Mouse (Mus musculus) intestine, embryonic 15.5 days (tissue): ENCODE results near the gene Cfap65. TPM values are rescaled to one million over a fixed set of nuclear protein-coding genes. Genes with fewer than 3 reads are reported as not detected.

Source experiments
- ATAC-seq: fragments of 200-750 bp; cut with Nextera tagmentation; 2 replicates; pipeline ENCODE4 v1.8.0; 2017; ENCODE audit warnings: moderate TSS enrichment, moderate library complexity
- H3K27ac ChIP-seq: fragments of 300-500 bp; sonication (generic); 2 replicates; pipeline ENCODE4 v1.5.1; 2015; ENCODE audit warnings: mild to moderate bottlenecking, inconsistent platforms
- H3K27me3 ChIP-seq: fragments of 300-500 bp; sonication (generic); replicated peaks from 2 replicates; pipeline ENCODE4 v1.6.1; 2015; ENCODE audit warnings: inconsistent platforms
- H3K36me3 ChIP-seq: fragments of 300-500 bp; sonication (generic); 2 replicates; pipeline ENCODE4 v1.6.1; 2015; ENCODE audit warnings: inconsistent platforms
- H3K4me1 ChIP-seq: fragments of 300-500 bp; sonication (generic); replicated peaks from 2 replicates; pipeline ENCODE4 v1.6.1; 2015; ENCODE audit warnings: inconsistent platforms
- H3K4me2 ChIP-seq: fragments of 300-500 bp; sonication (generic); replicated peaks from 2 replicates; pipeline ENCODE4 v1.6.1; 2015; ENCODE audit warnings: mild to moderate bottlenecking, inconsistent platforms
- H3K4me3 ChIP-seq: fragments of 300-500 bp; sonication (generic); replicated peaks from 2 replicates; pipeline ENCODE4 v1.5.1; 2015; ENCODE audit warnings: inconsistent platforms
- H3K9ac ChIP-seq: fragments of 300-500 bp; sonication (generic); 2 replicates; pipeline ENCODE4 v1.6.1; 2015; ENCODE audit warnings: inconsistent platforms
- H3K9me3 ChIP-seq: fragments of 300-500 bp; sonication (generic); 2 replicates; pipeline ENCODE4 v1.6.1; 2016; ENCODE audit warnings: inconsistent platforms
- WGBS: fragments of 180-500 bp; shearing (Covaris S2); methylation state at CpG from one replicate; pipeline ENCODE4 v1.1.7; 2015; 5-methylcytosine and 5-hydroxymethylcytosine counted together
- polyA plus RNA-seq: library from polyadenylated mRNA; unstranded; fragments of >200 nt; fragmentation: Nextera tagmentation; extraction: Ambion mirVana; gene quantifications from 2 replicates; pipeline ENCODE4 v1.2.1, GENCODE M21; 2015

Cfap65 gene
- polyA plus RNA-seq, 1 experiment from 2014 or later = 0.19 TPM

DNA sequence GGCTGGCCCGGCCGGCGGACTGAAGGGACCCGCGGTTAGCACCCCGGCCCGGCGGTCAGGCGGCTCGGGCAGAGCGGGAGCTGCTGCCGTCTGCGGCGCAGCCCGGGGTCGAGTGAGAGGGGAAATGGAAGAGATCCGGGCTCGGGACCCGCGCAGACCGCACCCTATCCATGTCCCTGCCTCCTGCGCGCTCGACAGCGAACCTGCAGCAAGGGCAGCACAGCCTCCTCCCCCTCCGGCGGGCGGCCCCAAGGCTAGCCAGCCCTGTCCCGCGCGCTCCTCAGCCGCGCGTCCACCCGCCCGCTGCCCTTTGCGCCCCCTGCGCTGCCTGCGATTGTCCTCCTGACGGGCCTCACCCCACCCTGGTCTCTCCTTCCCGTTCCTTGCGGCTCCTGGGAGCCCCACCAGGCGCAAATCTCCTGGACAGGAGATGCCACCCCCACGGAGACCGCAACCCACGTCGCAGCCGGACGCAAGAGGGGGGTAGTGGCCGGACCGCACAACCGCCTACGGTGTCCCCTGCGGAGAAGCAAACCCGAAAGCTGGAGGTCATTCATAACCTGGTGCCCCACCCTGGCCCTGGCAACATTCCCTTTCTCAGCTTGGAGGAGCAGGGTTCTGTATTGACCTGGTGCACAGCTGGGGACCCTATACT is 16.3 kb upstream of the Cfap65 start, which contains the start of gene Ihh:
Gene Ihh, minus strand, starts transcription at position 117 of the 655 bp plus-strand sequence.
- Histone ChIP-seq H3K4me2 (peak within 1 kb of the TSS; percentile 74), H3K27ac (peak within 1 kb of the TSS; percentile 83), H3K9ac (peak within 1 kb of the TSS; percentile 66), H3K36me3 (no peaks in the 10 kb centered on the region), H3K9me3 (no peaks in the 10 kb centered on the region), H3K27me3 (peaks cover 66% of the 10 kb centered on the region), H3K4me1 (peaks cover 24% of the 10 kb centered on the region), H3K4me3 (peak within 1 kb of the TSS; percentile 54)
- peak; percentile 91 for ATAC-seq
- under 1% methylated on average over 45 of the region's 55 CpGs for WGBS

DNA sequence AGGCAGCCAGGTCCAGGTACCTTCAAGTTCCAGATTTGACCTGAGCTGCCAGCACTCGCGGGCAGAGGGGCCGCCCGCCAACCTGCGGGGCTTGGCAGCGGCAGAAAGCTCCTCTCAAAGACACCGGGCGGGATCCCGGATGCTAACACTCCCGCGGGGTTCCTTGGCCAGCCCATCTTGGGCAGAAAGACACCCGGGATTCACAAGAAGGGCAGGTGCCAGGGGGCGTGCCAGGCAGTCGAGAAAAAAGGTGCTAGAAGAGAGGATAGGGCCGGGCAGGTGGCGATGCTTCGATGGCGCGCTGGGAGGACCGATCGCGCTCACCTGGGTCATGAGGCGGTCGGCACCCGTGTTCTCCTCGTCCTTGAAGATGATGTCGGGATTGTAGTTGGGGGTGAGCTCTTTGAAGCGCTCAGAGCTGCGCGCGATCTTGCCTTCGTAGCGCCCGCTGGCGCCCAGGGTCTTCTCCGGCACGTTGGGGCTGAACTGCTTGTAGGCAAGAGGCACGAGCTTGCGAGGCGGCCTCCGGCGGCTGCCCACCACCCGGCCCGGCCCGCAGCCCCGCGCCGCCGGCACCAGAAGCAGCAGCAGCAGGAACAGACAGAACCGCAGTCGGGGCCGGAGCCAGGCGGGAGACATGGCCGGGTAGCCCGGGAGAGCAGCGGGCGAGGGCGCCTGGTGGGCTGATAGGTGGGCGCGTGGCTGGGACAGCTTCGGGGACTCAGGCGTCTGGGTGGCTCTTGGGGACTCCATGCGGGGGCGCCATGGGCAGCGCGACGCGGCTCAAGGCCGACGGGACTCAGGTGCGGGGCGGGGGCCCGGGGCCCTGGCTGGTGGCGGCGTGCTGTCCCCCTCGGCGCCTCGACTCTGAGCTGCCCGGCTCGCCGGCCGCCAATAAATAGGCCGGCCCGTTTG is 15.4 kb upstream of the Cfap65 start:
- H3K4me2 ChIP-seq = peak overlapping the region; percentile 74
- 0 out of 2 replicates have a peak, but pooled peaks cover under 1% of the 10 kb centered on the region for H3K36me3 ChIP-seq
- WGBS = 1% methylated on average over 84 of the region's 84 CpGs
- peak overlapping the region; percentile 66 for H3K9ac ChIP-seq
- H3K27ac ChIP-seq = peak overlapping the region; percentile 83
- H3K4me1 ChIP-seq = peaks cover 24% of the 10 kb centered on the region
- H3K27me3 ChIP-seq = peaks cover 71% of the 10 kb centered on the region
- no peaks in the 10 kb centered on the region for H3K9me3 ChIP-seq
- ATAC-seq = peak; percentile 32
- H3K4me3 ChIP-seq = peak overlapping the region; percentile 54

DNA sequence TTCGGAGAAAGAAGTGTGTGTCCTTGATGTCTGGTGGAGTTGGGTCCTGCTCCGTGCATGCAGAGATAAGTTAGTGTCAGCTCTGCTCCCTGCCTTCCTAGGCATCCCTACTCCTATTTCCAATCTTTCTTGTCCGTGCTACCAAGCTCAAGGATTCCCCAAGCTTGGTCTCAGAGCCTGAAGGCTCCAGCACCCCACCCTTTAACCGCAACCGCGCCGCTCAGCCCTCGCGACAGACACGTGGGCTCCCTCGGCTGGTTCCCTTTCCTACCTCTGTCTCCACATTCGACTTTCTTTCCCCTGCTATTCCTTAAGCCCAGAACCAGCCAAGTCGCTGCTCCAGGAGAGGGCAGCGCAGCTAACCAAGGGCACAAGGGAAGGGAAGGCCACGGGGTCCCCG is 14.7 kb upstream of the Cfap65 start:
- H3K9me3 ChIP-seq = no peaks in the 10 kb centered on the region
- H3K27ac ChIP-seq = peak overlapping the region; percentile 83
- H3K36me3 ChIP-seq = 0 out of 2 replicates have a peak, but pooled peaks cover 3% of the 10 kb centered on the region
- ATAC-seq = no peak
- peak overlapping the region; percentile 66 for H3K9ac ChIP-seq
- WGBS = 1% methylated on average over 16 of the region's 16 CpGs
- peak overlapping the region; percentile 74 for H3K4me2 ChIP-seq
- peak overlapping the region; percentile 54 for H3K4me3 ChIP-seq
- H3K27me3 ChIP-seq = peaks cover 71% of the 10 kb centered on the region
- H3K4me1 ChIP-seq = peaks cover 24% of the 10 kb centered on the region

DNA sequence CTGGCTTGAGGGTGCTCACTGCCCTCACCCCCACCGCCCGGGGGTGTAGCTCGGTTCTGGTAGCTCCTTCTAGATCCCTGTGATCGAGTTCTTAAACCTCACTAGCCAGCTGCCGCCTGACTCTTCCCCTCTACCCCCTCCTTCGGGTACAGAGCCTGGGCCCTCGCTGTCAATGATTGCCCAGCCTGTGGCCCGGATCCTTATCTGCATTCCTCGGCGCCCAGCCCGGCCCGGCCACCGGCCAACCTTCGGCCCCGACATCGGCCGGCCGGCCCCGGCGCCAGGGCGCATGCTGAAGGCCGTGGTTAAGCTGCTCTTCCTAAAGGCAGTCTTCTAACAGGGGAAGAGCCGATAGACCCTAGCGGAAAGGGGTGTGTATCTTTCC is 14.3 kb upstream of the Cfap65 start:
- 0 out of 2 replicates have a peak, but pooled peaks cover 3% of the 10 kb centered on the region for H3K36me3 ChIP-seq
- H3K9me3 ChIP-seq = no peaks in the 10 kb centered on the region
- peaks cover 24% of the 10 kb centered on the region for H3K4me1 ChIP-seq
- peak overlapping the region; percentile 66 for H3K9ac ChIP-seq
- peak overlapping the region; percentile 83 for H3K27ac ChIP-seq
- H3K4me3 ChIP-seq = peak overlapping the region; percentile 54
- peak overlapping the region; percentile 74 for H3K4me2 ChIP-seq
- WGBS = 2% methylated on average over 24 of the region's 24 CpGs
- H3K27me3 ChIP-seq = peaks cover 71% of the 10 kb centered on the region
- peak; percentile 52 for ATAC-seq

DNA sequence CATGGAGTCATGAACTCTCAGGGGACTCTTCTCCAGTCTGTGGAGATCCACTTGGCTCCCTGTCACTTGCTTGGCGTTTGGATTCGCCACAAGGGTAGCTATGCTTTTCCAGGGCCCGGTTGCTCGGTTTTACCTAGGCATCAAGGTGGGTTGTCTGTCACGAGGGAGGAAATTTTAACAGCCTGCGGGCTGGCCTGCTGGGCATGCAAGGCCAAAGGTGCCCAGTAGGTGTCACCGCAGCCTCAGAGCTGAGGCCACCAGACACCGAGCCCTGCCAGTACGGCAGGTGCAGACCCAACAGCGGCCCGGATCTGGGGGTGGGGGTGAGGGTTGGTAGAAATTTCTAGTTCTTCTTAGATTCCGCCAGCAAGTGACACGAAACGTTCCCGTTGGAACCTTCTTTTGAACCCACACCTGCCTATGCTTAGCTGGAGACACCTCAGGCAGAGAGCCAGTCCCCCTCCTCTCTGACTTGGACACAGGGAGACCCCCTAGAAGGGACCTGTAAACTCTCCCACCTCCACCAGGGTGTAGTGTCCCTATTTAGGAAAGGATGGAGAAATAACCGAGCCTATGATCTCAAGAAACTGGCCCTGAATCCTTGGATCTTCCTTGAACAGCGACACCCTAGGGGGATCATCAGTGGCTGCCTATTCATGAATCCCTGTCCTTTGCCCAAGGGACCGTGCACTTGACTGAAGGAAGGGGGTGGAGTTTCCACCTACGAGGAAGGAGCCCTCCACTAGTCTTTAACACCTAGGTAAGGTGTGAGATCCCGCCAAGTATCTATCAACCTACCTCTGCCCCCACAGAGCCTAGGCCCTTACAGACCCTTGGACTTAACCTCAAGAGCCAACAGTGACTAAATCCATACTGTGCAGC is 13.6 kb upstream of the Cfap65 start:
- WGBS = 2% methylated on average over 20 of the region's 20 CpGs
- peak overlapping the region; percentile 66 for H3K9ac ChIP-seq
- peak overlapping the region; percentile 54 for H3K4me3 ChIP-seq

DNA sequence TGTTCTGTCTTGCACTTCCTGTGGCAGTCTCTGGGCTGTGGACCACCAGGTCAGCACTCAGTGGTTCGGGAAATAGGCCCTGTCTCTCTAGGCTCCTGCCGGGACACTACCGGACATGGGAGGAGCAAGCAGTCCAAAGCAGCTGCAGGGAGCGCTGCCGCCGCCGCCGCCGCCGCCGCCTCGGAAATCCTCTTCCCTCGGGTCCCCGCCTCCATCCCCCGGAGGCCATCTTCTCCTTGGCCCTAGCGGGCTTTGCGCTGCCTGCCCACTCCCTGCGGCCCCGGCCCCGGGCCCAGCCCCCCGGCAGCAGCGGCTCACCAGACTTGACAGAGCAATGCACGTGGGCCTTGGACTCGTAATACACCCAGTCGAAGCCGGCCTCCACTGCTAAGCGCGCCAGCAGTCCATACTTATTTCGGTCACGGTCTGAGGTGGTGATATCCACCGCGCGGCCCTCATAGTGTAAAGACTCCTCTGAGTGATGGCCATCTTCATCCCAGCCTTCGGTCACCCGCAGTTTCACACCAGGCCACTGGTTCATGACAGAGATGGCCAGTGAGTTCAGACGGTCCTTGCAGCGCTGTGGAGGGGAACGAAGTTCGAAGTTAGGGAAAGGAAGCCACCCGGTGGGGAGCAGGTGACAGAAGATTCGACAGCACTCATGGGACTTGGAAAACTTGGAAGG is 12.7 kb upstream of the Cfap65 start:
- Histone ChIP-seq H3K4me2 (peak overlapping the region; percentile 74), H3K27ac (no peak overlapping the region), H3K36me3 (0 out of 2 replicates have a peak, but pooled peaks cover 3% of the 10 kb centered on the region), H3K4me3 (peak overlapping the region; percentile 54), H3K9me3 (no peaks in the 10 kb centered on the region), H3K4me1 (peaks cover 24% of the 10 kb centered on the region), H3K9ac (peak overlapping the region; percentile 66), H3K27me3 (peaks cover 65% of the 10 kb centered on the region)
- ATAC-seq = no peak
- WGBS = 2% methylated on average over 41 of the region's 41 CpGs

More for the DNA sequence above, 13.6 kb upstream of the Cfap65 start:
- Histone ChIP-seq H3K9me3 (no peaks in the 10 kb centered on the region), H3K4me1 (peaks cover 24% of the 10 kb centered on the region), H3K4me2 (peak overlapping the region; percentile 74), H3K27ac (peak overlapping the region; percentile 83), H3K36me3 (0 out of 2 replicates have a peak, but pooled peaks cover 3% of the 10 kb centered on the region), H3K27me3 (peaks cover 71% of the 10 kb centered on the region)
- ATAC-seq = peak; percentile 65

DNA sequence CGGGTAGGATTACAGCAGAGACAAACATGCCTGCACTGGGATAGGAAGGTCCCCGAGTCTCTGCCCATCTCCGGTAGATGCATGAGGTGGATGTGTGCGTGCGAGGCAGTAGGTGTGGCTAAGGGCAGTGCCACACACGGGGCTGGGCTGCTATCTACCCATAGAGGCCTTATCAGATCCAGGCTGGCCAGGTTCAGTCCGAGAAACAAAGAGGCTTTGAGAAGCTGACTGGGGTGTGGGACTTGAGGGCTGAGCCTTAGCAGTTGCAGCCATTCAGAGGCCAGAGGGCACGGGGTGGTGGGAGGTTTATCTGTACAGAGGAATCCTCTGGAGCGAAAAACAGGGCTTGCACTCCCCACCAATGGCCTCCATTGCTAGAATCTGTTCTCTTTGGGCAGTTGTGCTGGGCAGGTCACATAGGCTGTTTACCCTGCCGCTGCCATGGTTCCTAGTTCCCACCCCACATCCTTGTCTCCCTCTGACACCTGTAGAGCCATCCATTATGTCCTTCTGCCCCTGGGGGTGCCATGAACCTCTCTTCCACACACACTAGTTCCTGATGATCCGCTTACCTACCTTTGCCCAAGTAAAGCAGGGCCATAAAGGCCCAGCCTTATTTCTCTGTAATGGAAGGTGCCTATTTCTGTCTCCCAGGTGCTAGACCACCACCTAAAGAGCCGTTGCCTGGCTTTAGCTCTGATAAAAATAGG is 6.4 kb upstream of the Cfap65 start:
- peaks cover 4% of the 10 kb centered on the region for H3K27me3 ChIP-seq
- peak overlapping the region; percentile 77 for H3K27ac ChIP-seq
- H3K36me3 ChIP-seq = 0 out of 2 replicates have a peak, but pooled peaks cover 3% of the 10 kb centered on the region
- H3K4me1 ChIP-seq = peaks cover 8% of the 10 kb centered on the region
- 30% methylated on average over 12 of the region's 12 CpGs for WGBS
- no peaks in the 10 kb centered on the region for H3K9me3 ChIP-seq
- H3K4me3 ChIP-seq = no peak overlapping the region
- H3K9ac ChIP-seq = no peak overlapping the region
- peak overlapping the region; percentile 22; the same call in 1 of the 2 replicates for H3K4me2 ChIP-seq
- ATAC-seq = peak; percentile 92

DNA sequence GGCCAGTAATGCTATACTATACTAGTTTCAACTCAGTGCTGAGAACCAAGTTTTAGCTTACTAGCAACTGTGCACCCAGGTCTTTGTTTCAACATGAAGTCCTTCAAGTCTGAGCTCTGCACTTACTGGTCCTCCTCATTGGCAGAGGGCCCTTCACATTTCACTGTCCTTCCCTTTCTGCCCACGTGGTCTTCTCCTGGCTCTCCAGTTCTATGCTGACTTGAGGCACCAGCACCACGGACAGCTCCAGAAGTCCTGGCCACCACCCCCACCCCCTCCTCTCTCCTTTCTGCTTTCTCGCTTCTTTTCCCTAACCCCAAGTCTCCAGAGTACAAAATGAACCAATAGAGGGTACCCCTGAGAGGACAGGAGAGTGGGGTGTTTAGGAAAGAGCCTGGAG is 4.4 kb upstream of the Cfap65 start:
- H3K4me1 ChIP-seq = peaks cover 8% of the 10 kb centered on the region
- H3K36me3 ChIP-seq = no peaks in the 10 kb centered on the region
- no peak for ATAC-seq
- H3K9ac ChIP-seq = no peak overlapping the region
- WGBS = 8% methylated on average over 3 of the region's 3 CpGs
- H3K27ac ChIP-seq = no peak overlapping the region
- no peaks in the 10 kb centered on the region for H3K9me3 ChIP-seq
- no peak overlapping the region for H3K4me2 ChIP-seq
- H3K27me3 ChIP-seq = no peaks in the 10 kb centered on the region; the same call in 1 of the 2 replicates
- H3K4me3 ChIP-seq = no peak overlapping the region

DNA sequence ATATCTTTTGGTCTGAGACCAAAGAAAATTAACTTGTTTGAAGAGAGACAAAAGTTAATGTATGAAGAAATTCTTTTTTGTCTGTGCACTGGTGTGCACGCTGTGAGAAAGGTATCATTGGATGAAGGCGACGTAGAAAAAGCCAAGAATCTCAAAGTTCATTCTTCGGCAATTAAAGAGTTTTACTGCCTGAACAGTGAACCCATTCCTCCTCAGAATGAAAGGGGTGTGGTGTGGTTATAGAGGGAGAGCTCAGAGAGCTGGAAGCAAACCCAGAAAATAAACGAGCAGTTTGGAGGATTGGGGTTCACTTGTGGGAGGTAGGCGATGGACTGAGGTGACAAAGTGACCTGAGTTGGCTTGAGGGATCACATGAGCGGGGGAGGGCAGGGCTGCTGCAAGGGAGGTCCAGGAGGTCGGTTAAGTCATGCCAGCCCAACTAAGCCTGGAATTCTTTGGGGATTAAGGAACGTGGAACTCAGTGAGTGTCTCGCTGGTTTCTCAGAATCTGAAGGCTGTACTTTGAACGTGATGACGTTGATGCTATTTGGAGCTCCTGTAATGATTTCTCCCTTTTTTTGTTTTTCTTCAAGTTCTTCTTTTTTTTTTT is 927 bp upstream of the Cfap65 start:
- ATAC-seq = peak; percentile 84
- Histone ChIP-seq H3K4me2 (peak overlapping the region; percentile 48), H3K27ac (peak overlapping the region; percentile 85), H3K9me3 (no peaks in the 10 kb centered on the region), H3K4me1 (no peaks in the 10 kb centered on the region), H3K9ac (no peak overlapping the region), H3K27me3 (no peaks in the 10 kb centered on the region), H3K36me3 (no peaks in the 10 kb centered on the region), H3K4me3 (no peak overlapping the region)
- WGBS = 35% methylated on average over 12 of the region's 12 CpGs

DNA sequence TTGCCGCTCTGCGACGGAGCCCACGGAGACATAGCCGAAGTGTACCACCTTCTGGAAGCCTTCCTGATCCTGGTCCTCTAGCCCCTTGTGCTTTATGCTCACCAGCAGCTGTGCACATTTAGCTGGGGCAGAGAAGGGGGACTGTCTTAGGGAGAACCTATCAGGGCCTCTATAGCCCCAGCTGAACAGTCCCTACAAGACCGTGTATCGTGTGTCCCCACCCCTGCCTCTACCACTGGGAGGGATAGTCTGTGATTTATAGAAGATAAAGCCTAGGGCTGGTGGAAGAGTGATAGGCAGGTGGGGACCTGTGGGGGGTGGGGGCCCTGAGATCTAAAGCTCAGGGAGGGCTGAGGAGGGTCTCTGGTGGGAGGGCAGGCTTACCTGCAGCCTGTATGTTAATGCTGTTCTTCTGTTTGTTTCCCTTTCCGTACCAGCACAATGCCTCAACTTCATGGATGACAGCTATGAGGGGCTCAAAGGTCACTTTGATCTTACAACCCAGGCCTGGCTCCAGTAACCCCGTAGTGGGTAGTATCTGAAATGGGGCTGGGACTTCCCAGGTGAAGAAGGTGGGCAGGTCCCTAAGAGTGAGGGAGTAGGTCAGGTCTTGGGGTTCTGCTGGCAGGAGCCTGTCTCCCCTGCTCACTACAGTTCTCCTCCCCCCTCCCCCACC is 7.6 kb downstream of the Cfap65 start:
- Histone ChIP-seq H3K27ac (no peak overlapping the region), H3K27me3 (no peaks in the 10 kb centered on the region; the same call in 1 of the 2 replicates), H3K9ac (no peak overlapping the region), H3K4me3 (no peak overlapping the region), H3K36me3 (no peaks in the 10 kb centered on the region), H3K4me1 (0 out of 2 replicates have a peak, but pooled peaks cover 4% of the 10 kb centered on the region), H3K4me2 (no peak overlapping the region), H3K9me3 (no peaks in the 10 kb centered on the region)
- 71% methylated on average over 9 of the region's 9 CpGs for WGBS
- ATAC-seq = peak; percentile 73
